Mouse (Mus musculus) T-helper 1 cell (primary cell): ENCODE results near the gene Smyd1.
"Not testable (repeated sequence)": the region's sequence is repeated elsewhere in the genome, so short reads cannot be mapped to it uniquely, and the experiment has no call there.

ENCODE experiments used
- in situ Hi-C: fragments of 300-600 bp; cut with MboI, MseI; formaldehyde crosslinking; loops from one replicate; pipeline ENCODE4 v1.15.1; 2025; ENCODE audit warnings: high pct_unique_total_duplicates

Gene Smyd1

GRCm38 (mm10) chr6:71321826-71322283 is at the start of gene Smyd1:
Smyd1 (minus strand) TSS chr6:71322233.
- in situ Hi-C loops, result loop anchor here (5.0 kb wide), 1 partner anchor 1280 kb away; no protein-coding TSS in a partner anchor

- in situ Hi-C loops, result no loop called here
Observed at GRCm38 (mm10) chr6:71371085-71371605, 49.1 kb upstream of the Smyd1 start.

GRCm38 (mm10) chr6:71369416-71369815 is 47.4 kb upstream of the Smyd1 start:
- in situ Hi-C loops, result no loop called here

DNA sequence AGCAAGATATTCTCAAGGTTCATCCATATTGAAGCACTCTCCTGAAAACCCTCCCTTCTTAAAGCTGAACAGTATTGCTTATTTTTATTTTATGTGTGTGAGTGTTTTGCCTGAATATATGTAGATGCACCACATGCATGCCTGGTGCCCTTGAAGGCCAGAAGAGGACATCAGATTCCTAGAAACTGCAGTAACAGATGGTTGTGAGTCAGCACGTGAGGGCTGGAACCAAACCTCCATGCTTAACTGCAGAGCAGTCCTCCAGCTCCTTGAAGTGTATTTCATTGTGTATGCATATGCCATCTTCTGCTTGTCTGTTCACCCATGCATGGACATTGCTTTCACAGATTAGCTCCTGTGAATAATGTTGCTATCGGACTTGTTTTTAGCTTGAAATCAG is 42.0 kb upstream of the Smyd1 start:
- in situ Hi-C loops, result no loop called here

GRCm38 (mm10) chr6:71361156-71361670 is 39.2 kb upstream of the Smyd1 start:
- in situ Hi-C loops, result no loop called here

- in situ Hi-C loops, result no loop called here
Observed at GRCm38 (mm10) chr6:71360751-71361150, 38.7 kb upstream of the Smyd1 start.

- in situ Hi-C loops, result no loop called here
Observed at GRCm38 (mm10) chr6:71360221-71360620, 38.2 kb upstream of the Smyd1 start.

DNA sequence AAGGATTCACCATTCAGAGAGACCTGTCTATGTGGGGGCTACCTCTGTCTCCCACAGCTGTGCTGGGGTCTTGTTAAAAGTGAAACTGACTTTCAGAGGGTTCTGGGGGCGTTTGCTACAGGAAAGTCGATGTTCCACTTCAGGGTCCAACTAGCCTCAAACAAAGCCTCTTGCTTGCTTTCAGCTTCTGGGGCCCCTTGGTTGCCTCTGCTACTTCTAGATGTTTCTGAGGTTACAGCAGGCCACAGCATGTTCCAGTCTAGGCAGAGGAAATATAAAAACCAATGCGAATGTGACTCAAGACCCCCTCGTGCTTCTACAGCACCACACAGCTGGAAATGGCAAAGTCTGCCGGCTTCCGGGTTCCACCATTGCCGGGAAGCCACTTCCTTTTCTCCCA is 35.5 kb upstream of the Smyd1 start:
- in situ Hi-C loops, result no loop called here

DNA sequence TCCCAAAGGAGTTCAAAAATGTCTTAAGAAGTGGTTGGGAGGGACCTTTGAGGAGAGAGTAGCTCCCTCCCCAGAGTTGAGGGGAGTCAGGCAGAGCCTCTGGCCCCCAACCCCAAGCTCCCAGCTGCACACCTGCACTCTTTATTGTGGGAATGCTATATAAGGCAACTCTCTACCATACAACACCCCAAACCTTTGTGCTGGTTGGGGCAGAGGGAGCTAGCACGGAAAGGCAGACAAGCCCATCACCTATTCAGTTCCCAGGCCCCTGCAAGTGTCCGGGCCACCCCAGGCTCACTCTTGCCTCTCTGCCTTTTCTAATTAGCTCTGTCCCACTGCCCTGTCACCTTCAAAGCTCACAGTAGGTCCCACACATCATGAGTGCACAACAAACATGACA is 31.7 kb upstream of the Smyd1 start:
- in situ Hi-C loops, result no loop called here

DNA sequence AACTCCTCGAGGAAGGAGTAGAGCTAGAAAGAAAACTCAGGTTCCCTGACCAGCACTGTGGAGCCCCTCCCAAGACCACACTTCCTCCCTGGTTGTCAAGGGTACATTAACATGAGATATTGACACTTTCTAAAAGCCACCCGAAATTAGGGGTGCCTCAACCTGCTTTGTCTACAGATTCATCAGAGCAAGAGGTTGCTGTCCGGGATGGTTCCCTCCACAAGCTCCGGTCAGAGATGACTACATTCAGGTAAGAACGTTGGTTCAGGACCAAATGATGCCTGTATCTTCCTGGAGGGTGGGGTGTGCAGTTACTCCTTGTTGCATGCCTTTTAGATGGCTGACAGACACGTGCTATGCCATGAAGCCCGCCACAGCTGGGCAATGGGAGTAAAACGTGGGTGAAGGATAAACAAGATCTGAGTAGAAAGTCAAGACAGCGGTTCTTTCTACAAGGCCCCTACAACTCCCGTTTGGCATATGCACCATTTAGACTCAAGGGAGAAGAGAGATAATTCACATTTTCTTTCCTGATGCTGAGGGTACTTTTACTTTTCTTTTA is 30.9 kb upstream of the Smyd1 start:
- in situ Hi-C loops, result no loop called here

GRCm38 (mm10) chr6:71352201-71352600 is 30.2 kb upstream of the Smyd1 start:
- in situ Hi-C loops, result no loop called here

DNA sequence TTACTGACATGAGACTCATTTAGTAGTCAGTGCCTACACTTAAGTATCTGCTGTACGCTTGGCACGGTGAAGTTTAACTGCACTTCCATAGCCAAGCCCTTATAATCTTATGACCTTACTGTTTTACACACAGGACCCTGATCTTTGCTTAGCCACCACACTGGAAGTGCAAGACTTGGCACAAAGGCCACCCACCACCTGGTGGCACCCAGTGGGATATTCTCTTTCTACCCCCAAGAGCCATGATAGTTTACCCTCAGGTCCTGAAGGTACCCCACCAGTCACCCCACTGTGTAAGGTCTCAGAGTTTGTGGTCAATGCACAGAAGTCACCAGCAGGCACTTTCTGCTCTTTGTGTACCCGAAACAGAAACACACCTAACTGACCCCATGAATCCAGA is 29.2 kb upstream of the Smyd1 start:
- in situ Hi-C loops, result no loop called here

DNA sequence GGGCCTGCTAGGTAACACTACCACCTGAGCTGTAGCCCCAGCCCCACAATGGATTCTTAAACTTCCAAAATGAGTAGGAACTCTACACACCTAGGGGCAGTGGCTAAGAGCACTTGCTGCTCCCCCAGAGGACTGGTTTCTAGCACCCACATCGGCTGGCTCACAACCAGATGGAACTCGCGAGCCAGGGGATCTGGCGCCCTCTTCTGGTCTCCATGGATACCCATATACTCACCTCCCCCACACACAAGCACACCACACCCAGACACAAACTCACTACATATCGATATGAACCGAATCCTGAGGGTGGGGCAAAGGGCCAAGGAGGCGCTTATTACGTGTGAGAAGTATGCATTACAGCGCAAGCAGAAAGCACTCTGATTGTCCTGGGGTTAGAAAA is 26.0 kb upstream of the Smyd1 start:
- in situ Hi-C loops, result no loop called here

DNA sequence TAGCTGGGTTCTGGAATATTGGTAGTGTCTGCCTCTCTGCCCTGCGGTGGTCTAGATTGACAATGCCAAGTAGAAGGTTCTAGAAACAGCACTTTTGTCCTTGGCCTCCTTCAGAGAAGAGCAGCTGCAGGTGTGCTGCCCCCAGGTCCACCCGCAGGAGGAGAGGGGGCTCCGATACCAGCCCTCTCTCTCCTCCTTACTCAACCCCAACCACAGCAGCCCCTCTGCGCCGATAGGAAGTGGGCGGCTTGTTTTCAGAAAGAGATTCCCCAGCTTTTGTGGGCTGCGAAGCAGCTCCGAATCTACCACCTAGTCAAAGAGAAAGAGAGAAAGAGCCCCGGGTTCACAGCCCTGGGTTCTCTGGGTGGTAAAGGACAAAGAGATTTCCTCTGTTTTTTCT is 19.1 kb upstream of the Smyd1 start:
- in situ Hi-C loops, result no loop called here

- in situ Hi-C loops, result no loop called here
Observed at GRCm38 (mm10) chr6:71339351-71339750, 17.3 kb upstream of the Smyd1 start.

- in situ Hi-C loops, result no loop called here
Observed at GRCm38 (mm10) chr6:71338941-71339340, 16.9 kb upstream of the Smyd1 start.

- in situ Hi-C loops, result no loop called here
Observed at GRCm38 (mm10) chr6:71337666-71338065, 15.6 kb upstream of the Smyd1 start.

DNA sequence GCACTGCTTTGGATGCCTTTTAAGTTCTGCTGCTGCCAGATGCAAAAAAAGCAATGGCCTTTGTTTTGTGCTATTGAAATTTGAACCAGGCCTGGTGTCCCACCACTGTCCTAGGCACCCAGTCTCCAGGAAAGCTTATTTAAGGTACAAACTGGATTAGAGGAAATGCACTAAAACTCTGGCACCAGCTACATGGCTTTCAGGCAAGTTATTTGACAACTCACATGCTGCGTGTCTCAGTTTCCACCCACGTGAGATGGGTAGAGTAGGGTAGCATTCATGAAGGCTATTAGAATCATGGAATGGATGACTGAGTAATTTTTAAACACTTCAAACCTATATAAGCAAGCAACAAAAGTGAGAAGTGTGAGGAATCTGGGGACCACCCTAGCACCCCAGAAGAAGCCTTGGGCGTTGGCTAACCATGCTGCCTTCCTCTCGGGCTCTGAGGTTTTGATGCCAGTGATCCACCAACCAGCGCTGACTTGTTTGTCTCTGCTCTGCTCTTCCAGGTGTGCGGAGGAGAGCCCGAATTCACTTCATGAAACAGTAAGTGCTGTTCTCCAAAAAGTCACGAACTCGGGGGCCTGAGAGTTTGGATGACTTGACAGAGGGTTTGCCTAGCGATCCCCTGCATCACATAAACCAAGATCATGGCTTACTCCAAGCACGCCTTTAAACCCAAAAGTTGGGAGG is 11.7 kb upstream of the Smyd1 start:
- in situ Hi-C loops, result no loop called here

DNA sequence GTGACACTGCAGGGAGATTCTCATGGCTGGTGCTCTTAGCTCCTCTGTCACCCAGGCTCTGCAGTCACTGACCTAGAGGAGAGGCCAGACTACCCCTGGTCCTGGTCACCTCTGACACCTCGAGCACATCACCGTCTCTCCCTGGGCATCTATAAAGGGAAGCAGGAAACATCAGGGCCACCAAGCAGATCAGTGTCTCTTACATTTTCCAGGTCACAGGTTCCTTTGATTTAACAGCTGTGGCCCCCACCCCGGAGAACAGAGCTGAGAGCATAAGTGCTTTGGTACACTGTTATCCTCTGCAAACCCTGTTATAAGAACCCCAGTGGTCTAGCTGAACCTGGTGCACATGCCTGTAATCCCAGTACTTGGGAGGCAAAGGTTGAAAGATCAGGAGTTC is 11.0 kb upstream of the Smyd1 start:
- in situ Hi-C loops, result no loop called here

- in situ Hi-C loops, result no loop called here
Observed at GRCm38 (mm10) chr6:71332236-71332965, 10.4 kb upstream of the Smyd1 start.

- in situ Hi-C loops, result not testable (repeated sequence)
Observed at GRCm38 (mm10) chr6:71331491-71331890, 9.5 kb upstream of the Smyd1 start.

DNA sequence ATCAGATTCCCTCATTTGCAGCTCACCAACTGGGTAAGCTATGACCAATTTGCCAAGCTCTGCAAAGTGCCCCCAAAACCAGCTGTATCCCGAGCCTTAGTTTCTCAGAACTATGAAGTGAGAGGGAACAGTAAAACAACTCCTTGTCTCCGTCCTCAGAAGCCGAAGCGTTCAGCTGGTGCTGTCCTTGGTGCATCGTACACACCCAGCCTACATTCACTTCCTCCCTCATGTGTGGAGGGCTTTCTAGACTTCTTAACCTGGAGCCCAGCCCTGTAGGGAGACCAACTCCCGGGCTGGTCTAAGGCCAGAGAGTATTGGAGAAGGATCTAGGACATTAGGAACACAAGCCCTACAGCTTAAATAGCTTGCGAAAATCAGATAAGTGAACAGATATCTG is 8.5 kb upstream of the Smyd1 start:
- in situ Hi-C loops, result no loop called here
